Mouse (Mus musculus) MEL (cell line): ENCODE data around the gene Gm14401. TPM values are rescaled to one million over a fixed set of nuclear protein-coding genes. Genes with fewer than 3 reads are reported as not detected.
"Not testable (repeated sequence)": the region's sequence is repeated elsewhere in the genome, so short reads cannot be mapped to it uniquely, and the experiment has no call there.

Experiments
- DNase-seq: peaks from one replicate; pipeline ENCODE4 v3.0.0; 2011; ENCODE audit warnings: low read depth, low spot score
- H3K27ac ChIP-seq: 2 replicates; pipeline ENCODE4 v1.5.1; 2012; ENCODE audit warnings: low read depth, mild to moderate bottlenecking, control low read depth, low read length, moderate library complexity; ENCODE audit not compliant: control insufficient read depth
- H3K27me3 ChIP-seq, 2 experiments: fragments of 150-350 bp in 1 of 2; sonication (generic) in 1 of 2; 2 replicates each; pipeline ENCODE4 v1.6.1; 2012; ENCODE audit warnings: low read length in 2 of 2, mild to moderate bottlenecking in 2 of 2, improper control_type of control experiment in 1 of 2, moderate library complexity in 1 of 2; ENCODE audit not compliant: insufficient read depth in 2 of 2, control insufficient read depth in 1 of 2
- H3K36me3 ChIP-seq, 2 experiments: 2 replicates each; pipeline ENCODE4 v1.6.1; 2012 to 2014; ENCODE audit warnings: low read length in 2 of 2, improper control_type of control experiment in 1 of 2, inconsistent platforms in 1 of 2, mild to moderate bottlenecking in 1 of 2; ENCODE audit not compliant: insufficient read depth in 2 of 2, control insufficient read depth in 1 of 2
- H3K4me1 ChIP-seq, 2 experiments: fragments of 150-350 bp in 1 of 2; sonication (generic) in 1 of 2; 2 replicates each; pipeline ENCODE4 v1.6.1; 2012; ENCODE audit warnings: low read length in 2 of 2, improper control_type of control experiment in 1 of 2, mild to moderate bottlenecking in 1 of 2; ENCODE audit not compliant: insufficient read depth in 2 of 2, control insufficient read depth in 1 of 2
- H3K4me3 ChIP-seq, 2 experiments: fragments of 150-350 bp in 1 of 2; sonication (generic) in 1 of 2; 2 replicates each; pipeline ENCODE4 v1.5.1; 2012; ENCODE audit warnings: low read depth in 2 of 2, low read length in 2 of 2, mild to moderate bottlenecking in 2 of 2, moderate library complexity in 2 of 2, control low read depth in 1 of 2, improper control_type of control experiment in 1 of 2; ENCODE audit not compliant: control insufficient read depth in 1 of 2, insufficient read depth in 1 of 2
- H3K79me2 ChIP-seq: 2 replicates; pipeline ENCODE4 v1.6.1; 2012; ENCODE audit warnings: mild to moderate bottlenecking, low read length, moderate library complexity; ENCODE audit not compliant: control insufficient read depth, poor library complexity, insufficient read depth
- H3K9ac ChIP-seq: 2 replicates; pipeline ENCODE4 v1.6.1; 2012; ENCODE audit warnings: low read depth, mild to moderate bottlenecking, control low read depth, low read length, moderate library complexity; ENCODE audit not compliant: control insufficient read depth, poor library complexity, severe bottlenecking
- H3K9me3 ChIP-seq: fragments of 150-350 bp; sonication (generic); replicated peaks from 2 replicates; pipeline ENCODE4 v1.6.1; 2012; ENCODE audit warnings: mild to moderate bottlenecking, low read length, improper control_type of control experiment, moderate library complexity; ENCODE audit not compliant: insufficient read depth
- polyA plus RNA-seq, 2 experiments: library from polyadenylated mRNA; stranded (reverse) in 1 of 2; unstranded in 1 of 2; fragments of >175 nt in 1 of 2; fragments of >200 nt in 1 of 2; gene quantifications; 2 replicates each; pipeline versions ENCODE4 v1.2.1 to v1.2.4; 2012; ENCODE audit warnings: low replicate concordance in 2 of 2, low read depth in 1 of 2; ENCODE audit not compliant: insufficient read length in 2 of 2, insufficient read depth in 1 of 2, missing spikeins in 1 of 2
- total RNA-seq: library from RNA; depleted of rRNA; stranded (reverse); fragments of 300-350 nt; gene quantifications from 2 replicates; pipeline ENCODE4 v1.2.3, GENCODE M21; 2012; rRNA removed

Gm14401 gene
- total and polyA plus RNA-seq, 3 experiments, result 0.35 to 1,276 (median 1.6) TPM

GRCm38 (mm10) chr2:177129097-177129496, 55.0 kb downstream of the Gm14401 start:
- not testable (repeated sequence) for H3K9ac ChIP-seq, H3K79me2 ChIP-seq, H3K27ac ChIP-seq, H3K4me3 ChIP-seq, H3K27me3 ChIP-seq, H3K4me1 ChIP-seq, H3K9me3 ChIP-seq, DNase-seq, H3K36me3 ChIP-seq

Other genes starting within 250 kb of the Gm14401 start
- gene Gm14408, start 243.2 kb upstream of the Gm14401 start, total RNA-seq, result not detected in 2 replicates
- not detected for gene Gm14408, start 243.2 kb upstream of the Gm14401 start, polyA plus RNA-seq
- 8.7 and 18.2 TPM in 2 replicates for gene Gm14296, start 146.5 kb upstream of the Gm14401 start, total RNA-seq
- gene Gm14296, start 146.5 kb upstream of the Gm14401 start, polyA plus RNA-seq, result 1,000 to 10,000 TPM in 1 of 2 experiments, 10 to 100 TPM in 1; 10.6 to 1,392 TPM
- 0.29 and 0.89 TPM in 2 replicates for gene Gm14419, start 73.4 kb upstream of the Gm14401 start, total RNA-seq
- gene Gm14419, start 73.4 kb upstream of the Gm14401 start, polyA plus RNA-seq, result under 1 TPM in 1 of 2 experiments, not detected in 1; 0.14 TPM
- 14.0 and 15.9 TPM in 2 replicates for gene Gm14410, start 132.1 kb downstream of the Gm14401 start, total RNA-seq
- gene Gm14410, start 132.1 kb downstream of the Gm14401 start, polyA plus RNA-seq, result 1,000 to 10,000 TPM in 1 of 2 experiments, 10 to 100 TPM in 1; 11.3 to 1,318 TPM
- gene Gm14409, start 192.7 kb downstream of the Gm14401 start, total RNA-seq, result 6.2 and 7.2 TPM in 2 replicates
- 100 to 1,000 TPM in 1 of 2 experiments, 1 to 10 TPM in 1; 1.5 to 829 TPM for gene Gm14409, start 192.7 kb downstream of the Gm14401 start, polyA plus RNA-seq
- gene Gm14412, start 250.0 kb downstream of the Gm14401 start, total RNA-seq, result 1.2 and 1.6 TPM in 2 replicates
- gene Gm14412, start 250.0 kb downstream of the Gm14401 start, polyA plus RNA-seq, result 1,000 to 10,000 TPM in 1 of 2 experiments, 1 to 10 TPM in 1; 1.8 to 1,608 TPM